Mouse (Mus musculus) intestine, embryonic 15.5 days (tissue): ENCODE measurements around the gene C2cd2l. TPM values are rescaled to one million over a fixed set of nuclear protein-coding genes. Genes with fewer than 3 reads are reported as not detected.
"Not testable (repeated sequence)": the region's sequence is repeated elsewhere in the genome, so short reads cannot be mapped to it uniquely, and the experiment has no call there.

Experiments used
- ATAC-seq: fragments of 200-750 bp; cut with Nextera tagmentation; 2 replicates; pipeline ENCODE4 v1.8.0; 2017; ENCODE audit warnings: moderate TSS enrichment, moderate library complexity
- H3K27ac ChIP-seq: fragments of 300-500 bp; sonication (generic); 2 replicates; pipeline ENCODE4 v1.5.1; 2015; ENCODE audit warnings: mild to moderate bottlenecking, inconsistent platforms
- H3K27me3 ChIP-seq: fragments of 300-500 bp; sonication (generic); replicated peaks from 2 replicates; pipeline ENCODE4 v1.6.1; 2015; ENCODE audit warnings: inconsistent platforms
- H3K36me3 ChIP-seq: fragments of 300-500 bp; sonication (generic); 2 replicates; pipeline ENCODE4 v1.6.1; 2015; ENCODE audit warnings: inconsistent platforms
- H3K4me1 ChIP-seq: fragments of 300-500 bp; sonication (generic); replicated peaks from 2 replicates; pipeline ENCODE4 v1.6.1; 2015; ENCODE audit warnings: inconsistent platforms
- H3K4me2 ChIP-seq: fragments of 300-500 bp; sonication (generic); replicated peaks from 2 replicates; pipeline ENCODE4 v1.6.1; 2015; ENCODE audit warnings: mild to moderate bottlenecking, inconsistent platforms
- H3K4me3 ChIP-seq: fragments of 300-500 bp; sonication (generic); replicated peaks from 2 replicates; pipeline ENCODE4 v1.5.1; 2015; ENCODE audit warnings: inconsistent platforms
- H3K9ac ChIP-seq: fragments of 300-500 bp; sonication (generic); 2 replicates; pipeline ENCODE4 v1.6.1; 2015; ENCODE audit warnings: inconsistent platforms
- H3K9me3 ChIP-seq: fragments of 300-500 bp; sonication (generic); 2 replicates; pipeline ENCODE4 v1.6.1; 2016; ENCODE audit warnings: inconsistent platforms
- whole genome bisulfite sequencing: fragments of 180-500 bp; shearing (Covaris S2); methylation state at CpG from one replicate; pipeline ENCODE4 v1.1.7; 2015; 5-methylcytosine and 5-hydroxymethylcytosine counted together
- polyA plus RNA-seq: library from polyadenylated mRNA; unstranded; fragments of >200 nt; fragmentation: Nextera tagmentation; extraction: Ambion mirVana; gene quantifications from 2 replicates; pipeline ENCODE4 v1.2.1, GENCODE M21; 2015

Gene C2cd2l
- polyA plus RNA-seq, 1 experiment from 2014 or later, result 6.8 TPM

DNA sequence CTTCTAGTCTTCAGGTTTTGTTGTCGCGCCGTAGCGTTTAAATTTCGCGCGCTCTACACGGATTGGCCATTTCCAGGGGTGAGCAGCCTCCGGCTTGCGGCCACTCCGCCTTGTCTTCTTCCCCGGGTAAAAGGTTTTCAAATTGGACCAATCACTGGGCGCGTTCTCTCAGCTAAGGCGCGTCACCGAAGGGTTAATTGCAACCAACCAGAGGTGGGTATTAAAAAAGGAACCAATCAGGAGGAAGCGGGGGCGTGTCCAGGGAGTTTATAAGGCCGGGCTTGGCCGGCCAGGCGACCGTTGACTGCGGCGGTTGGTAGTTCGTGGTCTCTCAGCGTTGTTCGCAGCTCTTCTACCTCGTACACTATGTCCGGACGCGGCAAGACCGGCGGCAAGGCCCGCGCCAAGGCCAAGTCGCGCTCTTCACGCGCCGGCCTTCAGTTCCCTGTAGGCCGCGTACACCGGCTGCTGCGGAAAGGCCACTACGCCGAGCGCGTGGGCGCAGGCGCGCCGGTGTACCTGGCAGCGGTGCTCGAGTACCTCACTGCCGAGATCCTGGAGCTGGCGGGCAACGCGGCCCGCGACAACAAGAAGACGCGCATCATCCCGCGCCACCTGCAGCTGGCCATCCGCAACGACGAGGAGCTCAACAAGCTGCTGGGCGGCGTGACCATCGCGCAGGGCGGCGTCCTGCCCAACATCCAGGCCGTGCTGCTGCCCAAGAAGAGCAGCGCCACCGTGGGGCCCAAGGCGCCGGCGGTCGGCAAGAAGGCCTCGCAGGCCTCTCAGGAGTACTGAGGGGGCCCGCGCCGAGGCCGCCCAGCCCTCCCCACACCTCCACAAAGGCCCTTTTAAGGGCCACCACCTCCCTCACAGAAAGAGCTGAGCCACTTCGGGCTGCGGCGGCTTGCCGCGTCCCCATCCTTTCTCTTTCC lies 14.6 kb upstream of the C2cd2l start, which contains the start of gene H2afx:
Gene H2afx (plus strand): TSS at position 299 of the 935 bp plus-strand sequence.
- ATAC-seq, result peak; percentile 97
- Histone ChIP-seq H3K4me1 (peaks cover 16% of the 10 kb centered on the region), H3K27me3 (no peaks in the 10 kb centered on the region), H3K4me2 (peak within 1 kb of the TSS; percentile 69), H3K36me3 (peaks cover 37% of the 10 kb centered on the region), H3K4me3 (peak within 1 kb of the TSS; percentile 88), H3K9me3 (no peaks in the 10 kb centered on the region), H3K9ac (peak within 1 kb of the TSS; percentile 98), H3K27ac (peak within 1 kb of the TSS; percentile 97)
- under 1% methylated on average over 90 of the region's 91 CpGs for WGBS

DNA sequence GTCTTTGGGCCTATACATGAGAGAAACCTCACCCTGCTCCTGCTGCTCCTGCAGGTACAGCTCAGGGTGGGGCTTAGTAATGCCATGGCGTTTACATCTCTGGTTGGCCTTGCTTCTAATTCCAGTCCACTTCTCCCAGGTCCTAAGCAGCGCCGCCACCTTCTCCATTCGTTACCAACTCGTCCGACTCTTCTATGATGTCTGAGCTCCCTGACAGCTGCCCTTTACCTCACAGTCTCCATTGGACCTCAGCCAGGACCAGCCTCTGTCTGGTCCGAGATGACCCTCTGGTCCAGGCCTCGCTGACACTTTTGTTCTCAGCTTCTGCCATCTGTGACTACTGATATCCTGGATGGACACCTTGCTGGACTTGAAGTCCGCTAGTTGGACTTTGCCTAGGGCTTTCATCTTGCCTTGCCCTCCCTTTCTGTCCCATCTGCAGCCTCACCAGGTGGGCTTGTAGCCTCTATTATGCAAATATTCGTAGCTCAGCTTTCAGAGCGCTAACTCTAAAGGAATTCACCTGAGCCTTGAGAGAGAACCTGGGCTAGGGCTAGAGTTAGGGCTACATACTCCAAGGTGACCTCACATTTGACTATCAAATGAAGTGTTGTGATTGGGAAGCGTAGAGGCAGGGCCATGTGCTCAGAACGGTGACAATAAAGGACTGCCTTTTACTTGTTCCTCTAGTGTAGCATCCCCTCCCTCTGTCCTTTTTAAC lies 13.0 kb upstream of the C2cd2l start:
- no peak overlapping the region for H3K4me2 ChIP-seq
- peaks cover 16% of the 10 kb centered on the region for H3K4me1 ChIP-seq
- no peaks in the 10 kb centered on the region for H3K9me3 ChIP-seq
- H3K4me3 ChIP-seq, result no peak overlapping the region
- H3K27ac ChIP-seq, result no peak overlapping the region
- peaks cover 33% of the 10 kb centered on the region for H3K36me3 ChIP-seq
- no peak overlapping the region for H3K9ac ChIP-seq
- 94% methylated on average over 13 of the region's 13 CpGs for WGBS
- no peak for ATAC-seq
- H3K27me3 ChIP-seq, result no peaks in the 10 kb centered on the region

- no peak overlapping the region for H3K27ac ChIP-seq
- 87% methylated on average over 6 of the region's 6 CpGs for WGBS
- no peak overlapping the region for H3K9ac ChIP-seq
- no peak overlapping the region for H3K4me3 ChIP-seq
- no peaks in the 10 kb centered on the region for H3K9me3 ChIP-seq
- H3K27me3 ChIP-seq, result no peaks in the 10 kb centered on the region
- peaks cover 9% of the 10 kb centered on the region for H3K4me1 ChIP-seq
- H3K36me3 ChIP-seq, result peaks cover 29% of the 10 kb centered on the region
- no peak overlapping the region for H3K4me2 ChIP-seq
- no peak for ATAC-seq
Observed at GRCm38 (mm10) chr9:44330736-44331135, 10.7 kb upstream of the C2cd2l start.

DNA sequence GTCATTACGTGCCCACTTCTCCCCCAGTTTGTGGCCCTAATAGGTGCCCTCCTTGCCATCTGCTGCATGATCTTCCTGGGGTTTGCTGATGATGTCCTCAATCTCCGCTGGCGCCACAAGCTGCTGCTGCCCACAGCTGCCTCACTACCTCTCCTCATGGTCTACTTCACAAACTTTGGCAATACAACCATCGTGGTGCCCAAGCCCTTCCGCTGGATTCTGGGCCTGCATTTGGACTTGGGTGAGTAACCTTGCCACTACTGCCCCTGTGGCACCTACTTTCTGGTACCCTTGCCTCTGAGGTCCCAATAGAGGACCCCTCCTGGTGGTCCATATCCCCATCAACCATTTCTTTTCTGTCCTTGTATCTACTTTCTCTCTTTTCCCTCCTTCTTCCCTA lies 7.8 kb upstream of the C2cd2l start:
- Histone ChIP-seq H3K27ac (0 out of 2 replicates have a peak overlapping the region, but pooled peaks have one; percentile 95), H3K9ac (peak overlapping the region; percentile 94; the same call in 1 of the 2 replicates), H3K4me3 (peak overlapping the region; percentile 77), H3K36me3 (peaks cover 19% of the 10 kb centered on the region), H3K4me2 (peak overlapping the region; percentile 82), H3K27me3 (no peaks in the 10 kb centered on the region), H3K9me3 (no peaks in the 10 kb centered on the region), H3K4me1 (peaks cover 9% of the 10 kb centered on the region)
- WGBS, result 83% methylated on average over 5 of the region's 5 CpGs
- no peak for ATAC-seq

DNA sequence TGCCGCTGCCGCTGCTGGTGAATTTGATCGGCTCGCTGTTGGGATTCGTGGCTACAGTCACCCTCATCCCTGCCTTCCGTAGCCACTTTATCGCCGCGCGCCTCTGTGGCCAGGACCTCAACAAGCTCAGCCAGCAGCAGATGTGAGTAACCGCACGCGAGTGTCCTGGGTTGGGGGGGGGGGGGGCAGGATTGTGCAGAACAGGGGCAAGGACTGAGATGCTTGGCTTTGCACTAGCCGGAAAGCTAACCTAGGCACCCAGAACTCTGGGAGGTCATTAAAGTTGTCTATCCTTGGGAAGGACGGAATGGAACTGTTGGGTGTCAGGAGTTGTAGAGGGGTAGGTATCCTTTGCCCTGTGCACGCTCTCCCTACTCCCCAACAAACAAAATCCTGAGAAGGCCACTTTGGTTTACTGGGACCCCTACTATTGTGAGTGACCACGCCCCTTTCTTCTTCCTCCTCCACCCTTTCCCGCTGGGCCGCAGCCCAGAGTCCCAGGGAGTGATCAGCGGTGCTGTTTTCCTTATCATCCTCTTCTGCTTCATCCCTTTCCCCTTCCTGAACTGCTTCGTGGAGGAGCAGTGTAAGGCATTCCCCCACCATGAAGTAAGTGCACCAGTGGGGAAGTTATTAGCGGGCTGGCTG lies 7.1 kb upstream of the C2cd2l start:
- H3K9me3 ChIP-seq, result no peaks in the 10 kb centered on the region
- peaks cover 13% of the 10 kb centered on the region for H3K36me3 ChIP-seq
- under 1% methylated on average over 22 of the region's 22 CpGs for WGBS
- H3K4me2 ChIP-seq, result peak overlapping the region; percentile 82
- H3K4me3 ChIP-seq, result peak overlapping the region; percentile 77
- peak overlapping the region; percentile 94 for H3K9ac ChIP-seq
- H3K4me1 ChIP-seq, result peaks cover 9% of the 10 kb centered on the region
- no peaks in the 10 kb centered on the region for H3K27me3 ChIP-seq
- ATAC-seq, result peak; percentile 40
- peak overlapping the region; percentile 95 for H3K27ac ChIP-seq

- H3K36me3 ChIP-seq, result peaks cover 8% of the 10 kb centered on the region; the same call in 1 of the 2 replicates
- peak overlapping the region; percentile 94 for H3K9ac ChIP-seq
- WGBS, result under 1% methylated on average over 38 of the region's 38 CpGs
- peaks cover 9% of the 10 kb centered on the region for H3K4me1 ChIP-seq
- no peaks in the 10 kb centered on the region for H3K27me3 ChIP-seq
- H3K4me2 ChIP-seq, result peak overlapping the region; percentile 82
- peak; percentile 95 for ATAC-seq
- H3K27ac ChIP-seq, result peak overlapping the region; percentile 95
- peak overlapping the region; percentile 77 for H3K4me3 ChIP-seq
- H3K9me3 ChIP-seq, result no peaks in the 10 kb centered on the region
Observed at GRCm38 (mm10) chr9:44326371-44327063, 6.4 kb upstream of the C2cd2l start.

DNA sequence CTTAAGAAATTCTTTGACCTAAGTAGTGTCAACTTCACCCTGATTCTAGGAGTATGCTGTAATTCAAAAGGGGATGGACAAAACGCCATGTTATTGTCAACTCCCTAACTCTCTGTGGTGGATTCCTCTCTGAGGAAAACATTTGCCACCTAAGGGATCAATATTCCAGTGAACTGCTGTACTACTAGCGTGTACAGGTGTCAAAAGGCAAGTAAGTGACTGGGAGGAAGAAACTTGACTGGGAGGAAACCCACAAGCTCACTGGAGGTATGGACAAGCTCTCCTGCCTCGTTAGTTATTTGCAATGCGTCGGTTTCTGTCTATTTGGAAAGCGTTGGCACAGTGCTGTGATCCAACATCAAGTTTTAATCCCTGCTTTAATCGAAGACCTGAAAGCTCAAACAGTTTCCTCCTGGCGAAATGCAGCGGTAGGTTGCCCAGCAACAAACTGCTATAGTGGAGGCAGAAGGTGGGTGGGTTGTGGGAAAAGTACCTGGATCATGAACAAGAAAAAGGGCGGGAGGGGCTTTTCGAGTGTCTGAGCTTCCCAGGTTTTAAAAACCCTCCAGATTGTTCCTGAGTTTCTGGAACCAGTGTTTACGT lies 5.8 kb upstream of the C2cd2l start, which contains the start of gene Dpagt1:
Gene Dpagt1 (plus strand): TSS at position 252 of the 603 bp plus-strand sequence.
- H3K9me3 ChIP-seq, result no peaks in the 10 kb centered on the region
- H3K27ac ChIP-seq, result peak within 1 kb of the TSS; percentile 95
- no peaks in the 10 kb centered on the region for H3K27me3 ChIP-seq
- H3K36me3 ChIP-seq, result peaks cover 7% of the 10 kb centered on the region; the same call in 1 of the 2 replicates
- peak; percentile 46 for ATAC-seq
- 1% methylated on average over 12 of the region's 12 CpGs for WGBS
- H3K9ac ChIP-seq, result peak within 1 kb of the TSS; percentile 94
- peak within 1 kb of the TSS; percentile 82 for H3K4me2 ChIP-seq
- peaks cover 11% of the 10 kb centered on the region for H3K4me1 ChIP-seq
- H3K4me3 ChIP-seq, result peak within 1 kb of the TSS; percentile 77

- not testable (repeated sequence) for ATAC-seq, H3K9me3 ChIP-seq, H3K9ac ChIP-seq, H3K36me3 ChIP-seq, H3K27me3 ChIP-seq
- peak overlapping the region; percentile 95 for H3K27ac ChIP-seq
- WGBS, result 62% methylated on average over 7 of the region's 8 CpGs
- peak overlapping the region; percentile 77; the same call in 1 of the 2 replicates for H3K4me3 ChIP-seq
- peak overlapping the region; percentile 82 for H3K4me2 ChIP-seq
- H3K4me1 ChIP-seq, result peaks cover 15% of the 10 kb centered on the region
Observed at GRCm38 (mm10) chr9:44325032-44325767, 5.1 kb upstream of the C2cd2l start.

GRCm38 (mm10) chr9:44324147-44324546 lies 4.1 kb upstream of the C2cd2l start:
- H3K9ac ChIP-seq, result no peak overlapping the region
- 76% methylated on average over 6 of the region's 6 CpGs for WGBS
- no peaks in the 10 kb centered on the region for H3K27me3 ChIP-seq
- H3K4me1 ChIP-seq, result peaks cover 17% of the 10 kb centered on the region
- no peaks in the 10 kb centered on the region for H3K9me3 ChIP-seq
- no peak overlapping the region for H3K4me2 ChIP-seq
- H3K36me3 ChIP-seq, result no peaks in the 10 kb centered on the region
- H3K4me3 ChIP-seq, result no peak overlapping the region
- no peak overlapping the region for H3K27ac ChIP-seq
- ATAC-seq, result no peak

DNA sequence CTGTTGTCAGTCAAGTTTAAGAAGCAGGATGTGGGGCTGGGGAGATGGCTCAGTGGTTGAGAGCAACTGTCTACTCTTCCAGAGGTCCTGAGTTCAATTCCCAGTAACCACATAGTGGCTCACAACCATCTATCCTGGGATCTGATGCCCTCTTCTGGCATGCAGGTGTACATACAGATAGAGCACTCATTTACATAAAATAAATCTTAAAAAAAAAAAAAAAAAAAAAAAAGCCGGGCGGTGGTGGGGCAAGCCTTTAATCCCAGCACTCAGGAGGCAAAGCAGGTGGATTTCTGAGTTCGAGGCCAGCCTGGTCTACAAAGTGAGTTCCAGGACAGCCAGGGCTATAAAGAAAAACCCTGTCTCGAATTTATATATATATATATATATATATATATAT lies 3.6 kb upstream of the C2cd2l start:
- not testable (repeated sequence) for H3K4me3 ChIP-seq, H3K4me2 ChIP-seq, H3K27me3 ChIP-seq, H3K9ac ChIP-seq, H3K27ac ChIP-seq, H3K36me3 ChIP-seq, ATAC-seq, H3K9me3 ChIP-seq
- H3K4me1 ChIP-seq, result peaks cover 22% of the 10 kb centered on the region
- 75% methylated on average over 4 of the region's 4 CpGs for WGBS
